Mouse (Mus musculus): ENCODE data around the gene Zfp36. TPM values are rescaled to one million over a fixed set of nuclear protein-coding genes. Genes with fewer than 3 reads are reported as not detected.

The Zfp36 gene
- polyA plus RNA-seq, 1 experiment from 2014 or later = 29.4 TPM

DNA sequence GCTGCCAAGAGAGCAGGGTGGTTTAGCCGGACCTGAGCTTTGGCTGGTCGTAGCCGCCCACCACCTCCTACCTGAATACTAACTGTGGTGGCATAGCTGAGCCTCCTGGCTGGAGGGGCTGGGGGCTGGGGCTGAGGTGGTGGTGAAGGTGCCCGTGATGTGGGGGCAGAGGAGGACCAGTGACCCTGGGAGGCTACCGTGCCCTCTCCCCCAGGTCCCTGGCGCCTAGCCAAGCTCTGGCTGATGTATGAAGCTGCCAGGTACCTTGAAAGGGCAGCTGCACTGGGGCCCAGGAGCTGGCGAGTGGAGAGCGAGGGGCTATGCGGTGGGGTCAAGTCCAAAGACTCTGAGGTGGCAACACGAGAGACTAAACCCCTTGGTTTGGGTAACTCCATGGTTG, 20.2 kb downstream of the Zfp36 start:
- H3K9ac ChIP-seq (ENCODE audit: low read length) = no peak overlapping the region
- peaks cover 21% of the 10 kb centered on the region for H3K36me3 ChIP-seq (ENCODE audit: control insufficient read depth, insufficient read depth, low read length)
- H3K4me1 ChIP-seq (replicated peaks; ENCODE audit: control insufficient read depth, insufficient read depth) = peaks cover 9% of the 10 kb centered on the region
- H3K4me2 ChIP-seq (replicated peaks; ENCODE audit: low read depth) = no peak overlapping the region
- no peak for ATAC-seq (ENCODE audit: low FRiP score, low TSS enrichment)
- no peaks in the 10 kb centered on the region for H3K9me3 ChIP-seq (ENCODE audit: control insufficient read depth, low read length)
- WGBS = 89% methylated on average over 10 of the region's 10 CpGs
- no peak overlapping the region for H3K4me3 ChIP-seq (ENCODE audit: low read depth, low read length)
- DNase-seq (ENCODE audit: low spot score) = no peak
- no peak for TF ChIP-seq EP300 (optimal IDR thresholded peaks at IDR 0.05)
- TF ChIP-seq CTCF (IDR thresholded peaks at IDR 0.05; ENCODE audit: low read depth) = no peak
- H3K27ac ChIP-seq (replicated peaks) = no peak overlapping the region
- H3K27me3 ChIP-seq (ENCODE audit: control insufficient read depth, insufficient read depth, low read length) = no peaks in the 10 kb centered on the region

DNA sequence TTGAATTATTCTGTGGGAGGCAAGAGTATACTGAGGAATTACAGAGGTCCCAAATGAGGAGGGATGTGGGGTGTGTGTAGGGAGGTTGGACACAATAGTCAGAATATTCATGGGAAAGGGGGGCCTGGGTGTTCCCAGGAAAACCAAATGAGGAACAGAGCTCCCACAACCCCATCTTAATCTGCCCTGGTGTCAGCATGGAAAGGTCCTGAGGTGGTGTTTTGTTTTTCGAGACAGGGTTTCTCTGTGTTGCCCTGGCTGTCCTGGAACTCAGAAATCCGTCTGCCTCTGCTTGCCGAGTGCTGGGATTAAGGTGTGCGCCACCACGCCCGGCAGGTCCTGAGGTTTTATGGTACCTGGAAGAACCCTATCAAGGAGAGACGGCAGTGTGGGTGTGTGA, 21.6 kb downstream of the Zfp36 start:
- H3K27ac ChIP-seq (replicated peaks) = peak overlapping the region; percentile 76
- H3K9me3 ChIP-seq (ENCODE audit: control insufficient read depth, low read length) = no peaks in the 10 kb centered on the region
- peak; percentile 1; the same call in 1 of the 2 replicates for ATAC-seq (ENCODE audit: low FRiP score, low TSS enrichment)
- DNase-seq (ENCODE audit: low spot score) = no peak
- WGBS = 41% methylated on average over 7 of the region's 7 CpGs
- TF ChIP-seq EP300 (optimal IDR thresholded peaks at IDR 0.05) = no peak
- TF ChIP-seq CTCF (IDR thresholded peaks at IDR 0.05; ENCODE audit: low read depth) = no peak
- H3K4me3 ChIP-seq (ENCODE audit: low read depth, low read length) = no peak overlapping the region
- H3K27me3 ChIP-seq (ENCODE audit: control insufficient read depth, insufficient read depth, low read length) = no peaks in the 10 kb centered on the region
- H3K4me1 ChIP-seq (replicated peaks; ENCODE audit: control insufficient read depth, insufficient read depth) = peaks cover 9% of the 10 kb centered on the region
- peaks cover 16% of the 10 kb centered on the region for H3K36me3 ChIP-seq (ENCODE audit: control insufficient read depth, insufficient read depth, low read length)
- H3K4me2 ChIP-seq (replicated peaks; ENCODE audit: low read depth) = no peak overlapping the region
- no peak overlapping the region for H3K9ac ChIP-seq (ENCODE audit: low read length)

DNA sequence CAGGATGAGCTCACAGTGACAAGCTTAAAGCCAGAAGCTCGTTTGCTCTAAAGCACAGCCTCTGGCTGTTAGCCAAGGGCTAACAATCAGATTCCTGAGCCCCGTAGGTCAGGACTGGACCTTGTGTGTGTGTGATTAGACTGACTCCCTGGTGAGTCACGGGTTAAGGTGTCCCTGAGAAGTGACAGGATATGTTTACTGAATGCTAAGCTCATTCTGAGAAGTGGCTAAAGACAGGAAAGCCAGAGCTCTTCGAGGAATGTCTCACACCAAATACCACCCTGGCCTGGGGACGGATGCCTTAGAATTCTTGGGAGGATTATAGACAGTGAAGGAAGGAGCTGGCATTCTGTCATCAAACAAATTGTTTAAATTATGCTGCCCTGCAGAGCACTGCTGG, 22.1 kb downstream of the Zfp36 start:
- H3K9ac ChIP-seq (ENCODE audit: low read length) = peak overlapping the region; percentile 48
- peak overlapping the region; percentile 15 for H3K4me2 ChIP-seq (replicated peaks; ENCODE audit: low read depth)
- TF ChIP-seq CTCF (IDR thresholded peaks at IDR 0.05; ENCODE audit: low read depth) (no peak), EP300 (optimal IDR thresholded peaks at IDR 0.05) (peak; percentile 77)
- peaks cover 9% of the 10 kb centered on the region for H3K4me1 ChIP-seq (replicated peaks; ENCODE audit: control insufficient read depth, insufficient read depth)
- H3K36me3 ChIP-seq (ENCODE audit: control insufficient read depth, insufficient read depth, low read length) = peaks cover 20% of the 10 kb centered on the region
- no peaks in the 10 kb centered on the region for H3K9me3 ChIP-seq (ENCODE audit: control insufficient read depth, low read length)
- H3K27me3 ChIP-seq (ENCODE audit: control insufficient read depth, insufficient read depth, low read length) = no peaks in the 10 kb centered on the region
- under 1% methylated on average over 5 of the region's 5 CpGs for WGBS
- no peak overlapping the region for H3K4me3 ChIP-seq (ENCODE audit: low read depth, low read length)
- H3K27ac ChIP-seq (replicated peaks) = peak overlapping the region; percentile 87
- DNase-seq (ENCODE audit: low spot score) = peak; percentile 51
- peak; percentile 75 for ATAC-seq (ENCODE audit: low FRiP score, low TSS enrichment)

DNA sequence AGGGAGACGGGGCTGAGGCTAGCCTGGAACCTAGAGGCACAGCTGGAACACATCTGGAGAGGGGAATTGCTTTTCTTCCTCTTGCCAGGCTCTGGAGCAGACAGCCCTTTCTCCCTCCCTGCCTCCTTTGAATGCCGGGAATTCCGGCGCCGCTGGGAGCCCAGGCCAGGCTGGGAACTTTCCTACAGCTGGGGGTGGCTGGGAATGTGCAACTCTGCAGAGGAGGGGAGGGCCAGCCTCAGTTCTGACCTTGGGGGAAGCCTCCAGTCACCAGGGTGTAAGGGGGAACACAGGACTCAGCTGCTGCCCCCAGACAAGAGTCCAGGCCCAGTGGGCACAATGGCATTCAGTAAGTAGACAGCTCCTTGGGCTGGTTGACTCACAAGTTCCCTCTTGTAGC, 23.1 kb downstream of the Zfp36 start:
- Histone ChIP-seq H3K9ac (ENCODE audit: low read length) (no peak overlapping the region), H3K4me3 (ENCODE audit: low read depth, low read length) (no peak overlapping the region), H3K36me3 (ENCODE audit: control insufficient read depth, insufficient read depth, low read length) (peaks cover 18% of the 10 kb centered on the region), H3K4me2 (replicated peaks; ENCODE audit: low read depth) (0 out of 2 replicates have a peak overlapping the region, but pooled peaks have one; percentile 17), H3K27me3 (ENCODE audit: control insufficient read depth, insufficient read depth, low read length) (no peaks in the 10 kb centered on the region), H3K9me3 (ENCODE audit: control insufficient read depth, low read length) (no peaks in the 10 kb centered on the region), H3K4me1 (replicated peaks; ENCODE audit: control insufficient read depth, insufficient read depth) (peaks cover 9% of the 10 kb centered on the region), H3K27ac (replicated peaks) (peak overlapping the region; percentile 87)
- peak; percentile 46 for DNase-seq (ENCODE audit: low spot score)
- 10% methylated on average over 5 of the region's 5 CpGs for WGBS
- TF ChIP-seq EP300 (optimal IDR thresholded peaks at IDR 0.05) (no peak), CTCF (IDR thresholded peaks at IDR 0.05; ENCODE audit: low read depth) (0 out of 2 replicates have a peak, but pooled peaks have one; percentile 10)
- ATAC-seq (ENCODE audit: low FRiP score, low TSS enrichment) = peak; percentile 38

DNA sequence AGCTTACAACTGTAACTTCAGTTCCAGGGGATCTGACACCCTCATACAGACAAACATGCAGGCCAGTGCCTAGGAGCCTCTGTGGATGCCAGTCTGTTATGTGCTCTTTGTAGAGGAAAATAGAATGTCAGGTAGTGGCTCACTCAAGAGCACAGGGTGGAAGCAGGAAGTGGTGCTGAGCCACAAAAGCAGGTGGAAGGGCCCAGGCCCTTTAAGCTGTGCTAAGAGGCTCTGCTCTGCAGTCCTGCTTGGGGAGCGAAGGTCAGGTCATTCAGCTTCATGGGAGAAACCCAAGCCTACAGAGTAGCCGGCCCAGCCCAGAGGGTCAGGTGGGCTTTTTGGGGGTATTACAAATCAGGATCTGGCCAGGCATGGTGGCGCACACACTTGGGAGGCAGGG, 24.8 kb downstream of the Zfp36 start:
- 88% methylated on average over 3 of the region's 3 CpGs for WGBS
- no peaks in the 10 kb centered on the region for H3K9me3 ChIP-seq (ENCODE audit: control insufficient read depth, low read length)
- H3K36me3 ChIP-seq (ENCODE audit: control insufficient read depth, insufficient read depth, low read length) = peaks cover 14% of the 10 kb centered on the region
- no peak overlapping the region for H3K4me2 ChIP-seq (replicated peaks; ENCODE audit: low read depth)
- H3K27me3 ChIP-seq (ENCODE audit: control insufficient read depth, insufficient read depth, low read length) = no peaks in the 10 kb centered on the region
- no peak overlapping the region for H3K9ac ChIP-seq (ENCODE audit: low read length)
- no peak overlapping the region for H3K4me3 ChIP-seq (ENCODE audit: low read depth, low read length)
- H3K4me1 ChIP-seq (replicated peaks; ENCODE audit: control insufficient read depth, insufficient read depth) = peaks cover 9% of the 10 kb centered on the region
- no peak for TF ChIP-seq EP300 (optimal IDR thresholded peaks at IDR 0.05)
- no peak for TF ChIP-seq CTCF (IDR thresholded peaks at IDR 0.05; ENCODE audit: low read depth)
- ATAC-seq (ENCODE audit: low FRiP score, low TSS enrichment) (no peak), DNase-seq (ENCODE audit: low spot score) (no peak)
- H3K27ac ChIP-seq (replicated peaks) = no peak overlapping the region

DNA sequence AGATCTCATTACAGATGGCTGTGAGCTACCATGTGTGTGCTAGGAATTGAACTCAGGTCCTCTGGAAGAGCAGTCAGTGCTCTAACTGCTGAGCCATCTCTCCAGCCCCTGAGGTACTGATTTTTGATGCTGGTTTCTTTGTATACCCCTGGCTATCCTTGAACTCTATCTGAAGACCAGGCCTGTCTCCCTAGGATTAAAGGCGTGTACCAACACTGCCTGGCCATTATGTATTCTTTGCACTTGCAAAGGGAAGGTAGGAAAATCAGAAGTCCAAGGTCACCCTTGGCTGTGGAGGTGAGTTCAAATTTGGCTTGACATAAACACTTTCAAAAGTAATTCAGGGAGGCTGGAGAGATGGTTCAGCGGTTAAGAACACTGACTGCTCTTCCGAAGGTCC, 25.5 kb downstream of the Zfp36 start:
- no peak for DNase-seq (ENCODE audit: low spot score)
- WGBS = 92% methylated on average over 3 of the region's 3 CpGs
- ATAC-seq (ENCODE audit: low FRiP score, low TSS enrichment) = no peak
- no peaks in the 10 kb centered on the region for H3K9me3 ChIP-seq (ENCODE audit: control insufficient read depth, low read length)
- H3K4me1 ChIP-seq (replicated peaks; ENCODE audit: control insufficient read depth, insufficient read depth) = peaks cover 12% of the 10 kb centered on the region
- H3K27me3 ChIP-seq (ENCODE audit: control insufficient read depth, insufficient read depth, low read length) = no peaks in the 10 kb centered on the region
- no peak overlapping the region for H3K9ac ChIP-seq (ENCODE audit: low read length)
- no peak overlapping the region for H3K4me3 ChIP-seq (ENCODE audit: low read depth, low read length)
- no peak overlapping the region for H3K27ac ChIP-seq (replicated peaks)
- H3K36me3 ChIP-seq (ENCODE audit: control insufficient read depth, insufficient read depth, low read length) = peaks cover 9% of the 10 kb centered on the region
- no peak overlapping the region for H3K4me2 ChIP-seq (replicated peaks; ENCODE audit: low read depth)
- TF ChIP-seq CTCF (IDR thresholded peaks at IDR 0.05; ENCODE audit: low read depth) = no peak
- TF ChIP-seq EP300 (optimal IDR thresholded peaks at IDR 0.05) = no peak
